Mouse (Mus musculus): ENCODE data around the gene Dnm3.

- TF ChIP-seq CTCF (IDR thresholded peaks at IDR 0.05 in 2 of 3, conservative IDR thresholded peaks at IDR 0.05 in 1 of 3; ENCODE audit: control insufficient read depth in 1 of 3, insufficient read depth in 1 of 3, low read depth in 2 of 3, low read length in 3 of 3, poor library complexity in 1 of 3, severe bottlenecking in 1 of 3) (no peak), GATA1 (IDR thresholded peaks at IDR 0.05; ENCODE audit: low read depth, low read length) (no peak), ZKSCAN1 (IDR thresholded peaks at IDR 0.05; ENCODE audit: low read depth, low read length) (no peak), RAD21 (IDR thresholded peaks at IDR 0.05; ENCODE audit: low read depth, low read length) (no peak), TBP (IDR thresholded peaks at IDR 0.05; ENCODE audit: low read depth, low read length) (no peak), ZC3H11A (IDR thresholded peaks at IDR 0.05; ENCODE audit: low read depth, low read length) (no peak), MXI1 (IDR thresholded peaks at IDR 0.05; ENCODE audit: low read depth, low read length) (no peak), EP300 (IDR thresholded peaks at IDR 0.05; ENCODE audit: low read depth in 1 of 2, low read length in 2 of 2) (no peak), NRF1 (IDR thresholded peaks at IDR 0.05; ENCODE audit: insufficient read depth, low read depth, low read length, poor library complexity, severe bottlenecking) (no peak)
These were observed 254.4 kb downstream of the Dnm3 start for GRCm38 (mm10) chr1:162223258-162223940.
